Mouse (Mus musculus) cerebellum, postnatal 36 days (tissue): ENCODE measurements around the gene Chchd3.
A peak's percentile ranks its signal among the peaks of the same experiment; 100 is the strongest.

Source experiments
- DNase-seq, 2 experiments: peaks; one replicate each; pipeline ENCODE4 v3.0.0; 2021 to 2022; ENCODE audit warnings: mixed read lengths in 2 of 2

Chchd3 gene

DNA sequence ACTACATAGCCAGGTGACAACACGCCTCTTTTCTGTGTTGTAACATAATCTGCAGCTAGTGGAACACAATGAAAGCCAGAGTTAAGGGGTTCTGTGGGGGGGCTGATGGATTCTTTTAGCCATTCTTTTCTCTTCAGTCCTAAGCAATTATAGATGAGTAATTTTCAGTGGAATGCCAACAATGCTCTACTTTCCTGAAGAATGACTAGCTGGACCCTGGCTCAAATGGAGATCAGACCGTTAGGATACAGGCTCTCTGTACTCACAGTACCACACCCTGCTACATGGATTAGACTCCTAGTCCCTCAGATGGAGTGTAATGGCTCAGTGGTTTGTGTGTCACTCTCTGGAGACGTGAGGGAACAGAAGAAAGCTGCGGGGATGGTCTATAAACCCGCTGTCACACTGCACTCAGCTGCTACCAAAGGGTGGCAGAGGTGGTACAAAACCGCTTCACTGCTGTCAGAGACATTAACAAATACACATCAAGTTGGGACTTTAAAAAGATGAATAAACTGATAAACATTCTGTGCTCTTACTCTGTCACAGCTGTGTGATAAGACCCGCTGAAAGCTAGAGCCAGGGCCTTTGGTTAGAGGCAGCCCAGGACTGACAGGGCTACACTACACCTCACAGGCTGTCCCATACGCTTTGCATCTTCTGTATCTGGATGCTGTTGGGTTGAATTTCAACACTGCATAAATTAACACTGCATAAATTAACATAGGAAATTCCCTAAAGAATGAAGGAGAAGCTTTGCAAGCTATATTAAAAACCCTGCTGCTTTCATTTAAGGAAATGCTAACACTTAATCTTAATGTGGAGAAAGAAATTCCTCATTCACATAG, 264.2 kb downstream of the Chchd3 start:
- no peak for DNase-seq

DNA sequence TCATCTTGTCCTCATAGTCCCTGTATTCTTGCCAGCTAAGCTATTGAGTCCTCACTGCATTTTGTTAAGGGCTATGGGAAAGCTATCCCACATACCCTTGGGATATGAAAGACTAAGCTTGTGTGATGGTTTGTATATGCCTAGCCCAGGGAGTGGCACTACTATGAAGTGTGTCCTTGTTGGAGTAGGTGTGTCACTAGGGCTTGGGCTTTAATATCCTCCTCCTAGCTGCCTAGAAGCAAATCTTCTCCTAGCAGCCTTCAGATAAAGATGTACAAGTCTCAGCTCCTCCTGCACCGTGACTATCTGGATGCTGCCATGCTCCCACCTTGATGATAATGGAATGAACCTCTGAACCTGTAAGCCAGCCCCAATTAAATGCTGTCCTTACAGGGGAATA, 266.5 kb downstream of the Chchd3 start:
- no peak for DNase-seq

DNA sequence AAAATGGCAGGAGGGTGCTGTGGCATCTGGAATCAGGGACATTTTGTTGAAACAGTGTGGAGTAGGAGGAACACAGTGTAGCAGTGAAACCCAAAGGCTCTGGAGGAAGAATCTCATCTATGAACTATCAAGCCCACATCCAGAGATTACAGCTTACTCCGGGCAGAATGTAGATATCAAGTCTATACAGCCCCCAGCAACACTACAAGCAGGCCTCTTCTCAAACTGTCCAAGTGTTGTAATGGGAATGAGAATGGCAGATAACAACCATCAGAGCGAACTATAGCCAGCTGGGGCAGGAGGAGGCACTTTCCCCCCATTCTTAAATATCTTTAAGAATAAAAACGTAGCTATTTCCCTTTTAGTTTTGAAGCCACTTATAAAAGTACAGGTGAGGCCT, 266.9 kb downstream of the Chchd3 start:
- DNase-seq: no peak

DNA sequence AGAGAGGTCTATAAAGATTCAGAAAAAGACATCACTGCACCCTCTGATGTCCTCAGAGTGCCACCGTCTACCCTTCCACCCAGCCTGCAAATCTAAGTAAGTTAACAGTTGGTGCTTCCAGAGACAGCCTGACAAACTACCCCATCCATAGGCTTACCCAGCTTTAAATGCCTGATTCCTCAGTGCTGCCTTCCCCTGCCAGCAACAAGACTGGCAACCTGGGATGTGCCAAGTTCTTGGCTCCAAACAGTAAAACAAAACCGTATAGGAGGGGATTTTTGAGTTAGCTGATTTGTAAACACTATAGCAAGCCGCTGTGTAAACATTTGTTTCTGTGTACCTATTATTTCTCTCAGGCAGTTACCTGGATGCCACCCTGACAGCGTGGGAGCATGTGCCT, 269.6 kb downstream of the Chchd3 start:
- DNase-seq: no peak

DNA sequence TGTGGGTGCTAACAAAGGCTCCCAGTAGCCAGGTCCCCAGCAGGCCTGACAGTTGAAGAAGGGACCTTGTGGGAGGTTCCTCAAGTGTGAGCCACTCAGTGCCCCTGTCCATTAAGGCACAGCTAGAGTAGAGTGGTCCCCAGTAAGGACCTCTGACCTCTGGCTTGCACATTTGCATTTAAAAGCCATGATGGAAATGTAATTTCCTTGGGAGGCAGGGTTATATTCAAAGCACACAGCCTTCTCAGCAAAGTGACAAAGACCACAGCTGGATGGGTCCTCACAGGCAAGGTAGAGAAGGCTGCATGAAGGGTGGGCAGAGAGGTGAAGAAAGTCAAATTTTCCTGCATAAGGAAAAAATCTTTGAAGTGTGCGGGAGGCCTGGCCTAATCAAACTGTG, 272.7 kb downstream of the Chchd3 start:
- DNase-seq: no peak

DNA sequence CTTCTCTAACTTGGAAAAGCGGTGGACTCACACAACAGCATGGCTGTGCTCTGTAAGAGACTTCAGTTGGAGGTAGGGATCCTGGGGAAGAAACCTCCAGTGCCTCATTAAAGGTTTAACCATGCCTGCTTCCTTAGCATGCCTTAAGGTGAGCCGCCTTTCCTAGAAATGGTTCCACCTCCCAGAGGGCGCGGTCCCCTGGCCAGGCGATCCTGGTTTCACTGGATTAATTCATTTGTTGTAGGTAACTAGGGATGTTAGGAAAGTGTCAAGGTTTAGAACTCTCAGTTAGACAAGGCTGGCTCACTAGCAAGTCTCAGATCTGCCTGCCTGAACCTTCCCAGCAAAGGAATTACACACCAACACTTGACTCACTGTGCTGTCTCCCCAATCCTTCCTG, 273.9 kb downstream of the Chchd3 start:
- no peak for DNase-seq

- no peak for DNase-seq
Observed at GRCm38 (mm10) chr6:32783102-32783501, 277.0 kb downstream of the Chchd3 start.

- peak; percentile 19 to 32 for DNase-seq
Observed at GRCm38 (mm10) chr6:32780602-32781001, 279.5 kb downstream of the Chchd3 start.

- DNase-seq: no peak
Observed at GRCm38 (mm10) chr6:32776384-32776783, 283.7 kb downstream of the Chchd3 start.

- DNase-seq: peak in 1 of 2 experiments; percentile 4
Observed at GRCm38 (mm10) chr6:32754524-32754923, 305.5 kb downstream of the Chchd3 start.

DNA sequence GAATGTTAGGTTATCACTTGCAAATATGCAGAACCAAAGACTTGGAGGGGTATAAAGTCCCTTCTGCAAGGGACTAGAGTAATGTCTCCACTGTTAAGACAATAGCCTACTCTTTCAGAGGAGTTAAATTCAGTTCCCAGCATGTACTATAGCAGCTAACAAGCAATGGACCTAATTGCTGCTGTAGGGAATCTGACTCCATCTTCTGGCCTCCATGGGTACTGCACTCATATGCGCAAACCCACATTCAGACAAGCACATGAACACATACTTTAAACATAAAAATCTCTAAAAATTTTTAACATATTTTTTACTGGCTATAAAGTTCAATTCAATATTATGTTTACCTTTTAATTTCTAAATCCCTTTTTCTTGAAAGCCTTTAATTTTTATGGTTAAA, 310.2 kb downstream of the Chchd3 start:
- DNase-seq: no peak

DNA sequence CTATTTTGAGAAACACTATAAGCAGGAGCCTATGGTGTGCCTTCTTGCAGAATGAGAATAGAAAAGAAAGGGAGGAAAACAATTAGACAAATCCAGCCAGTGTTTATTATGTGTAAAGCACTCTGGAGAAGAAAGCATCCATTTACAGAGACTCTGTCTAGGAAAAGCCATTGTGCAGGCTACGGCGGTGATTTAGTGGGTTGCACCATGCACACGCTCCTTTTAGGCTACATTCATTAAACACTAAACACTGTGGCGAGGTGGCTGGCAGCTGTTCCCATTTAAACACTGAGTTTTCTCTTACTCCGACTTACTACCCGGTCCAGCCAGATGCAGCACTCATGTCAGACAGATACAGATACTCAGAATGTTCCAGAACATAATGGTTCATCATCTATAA, 311.3 kb downstream of the Chchd3 start:
- no peak for DNase-seq

- DNase-seq: no peak
Observed at GRCm38 (mm10) chr6:32747333-32747732, 312.7 kb downstream of the Chchd3 start.
